Mouse (Mus musculus) spleen, postnatal 4 days (tissue): Measurements from ENCODE around the gene Rcan2.

ENCODE experiments used
- DNase-seq, 2 experiments: peaks; one replicate each; pipeline ENCODE4 v3.0.0; 2022; ENCODE audit warnings: low spot score in 2 of 2

The Rcan2 gene

GRCm38 (mm10) chr17:43801077-43801476, at the start of gene Rcan2:
TSS of gene Rcan2 (plus strand) at chr17:43801351.
- peak; percentile 17 to 63 for DNase-seq

- no peak for DNase-seq
These were observed 48.3 kb upstream of the Rcan2 start for GRCm38 (mm10) chr17:43752811-43753210.

- DNase-seq, result no peak
These were observed 46.5 kb upstream of the Rcan2 start for GRCm38 (mm10) chr17:43754687-43755086.

- no peak for DNase-seq
These were observed 42.4 kb upstream of the Rcan2 start for GRCm38 (mm10) chr17:43758607-43759259.

- DNase-seq, result no peak
These were observed 16.6 kb upstream of the Rcan2 start for GRCm38 (mm10) chr17:43784531-43784930.

- DNase-seq, result no peak
These were observed 12.9 kb upstream of the Rcan2 start for GRCm38 (mm10) chr17:43788222-43788621.

- DNase-seq, result no peak
These were observed 11.8 kb upstream of the Rcan2 start for GRCm38 (mm10) chr17:43789376-43789775.

GRCm38 (mm10) chr17:43791751-43792150, 9.4 kb upstream of the Rcan2 start:
- no peak for DNase-seq

GRCm38 (mm10) chr17:43794731-43795280, 6.3 kb upstream of the Rcan2 start:
- no peak for DNase-seq

GRCm38 (mm10) chr17:43801595-43802373, 633 bp downstream of the Rcan2 start:
- DNase-seq, result peak; percentile 13 to 65

- DNase-seq, result no peak
These were observed 1.3 kb downstream of the Rcan2 start for GRCm38 (mm10) chr17:43802414-43802813.

GRCm38 (mm10) chr17:43803111-43803510, 2.0 kb downstream of the Rcan2 start:
- DNase-seq, result no peak

- no peak for DNase-seq
These were observed 2.6 kb downstream of the Rcan2 start for GRCm38 (mm10) chr17:43803764-43804163.

GRCm38 (mm10) chr17:43806841-43807240, 5.7 kb downstream of the Rcan2 start:
- no peak for DNase-seq

GRCm38 (mm10) chr17:43811453-43811852, 10.3 kb downstream of the Rcan2 start:
- no peak for DNase-seq

- DNase-seq, result no peak
These were observed 14.2 kb downstream of the Rcan2 start for GRCm38 (mm10) chr17:43815376-43815775.

GRCm38 (mm10) chr17:43816480-43816879, 15.3 kb downstream of the Rcan2 start:
- DNase-seq, result no peak

- DNase-seq, result no peak
These were observed 16.0 kb downstream of the Rcan2 start for GRCm38 (mm10) chr17:43817171-43817570.

- DNase-seq, result no peak
These were observed 17.2 kb downstream of the Rcan2 start for GRCm38 (mm10) chr17:43818390-43818789.

GRCm38 (mm10) chr17:43820904-43821303, 19.8 kb downstream of the Rcan2 start:
- no peak for DNase-seq

GRCm38 (mm10) chr17:43822207-43822606, 21.1 kb downstream of the Rcan2 start:
- no peak for DNase-seq

- no peak for DNase-seq
These were observed 21.5 kb downstream of the Rcan2 start for GRCm38 (mm10) chr17:43822630-43823029.
